Mouse (Mus musculus): ENCODE data around the gene Kcnab1. TPM values are rescaled to one million over a fixed set of nuclear protein-coding genes. Genes with fewer than 3 reads are reported as not detected.

Kcnab1 gene
- polyA plus RNA-seq, 1 experiment from 2014 or later: 2.8 TPM

- no peak overlapping the region for H3K4me3 ChIP-seq
- H3K36me3 ChIP-seq: no peaks in the 10 kb centered on the region
- ATAC-seq (ENCODE audit: extremely low read depth, insufficient number of reproducible peaks, low FRiP score, low TSS enrichment): no peak
- H3K27ac ChIP-seq (replicated peaks): peak overlapping the region; percentile 61
- no peaks in the 10 kb centered on the region for H3K27me3 ChIP-seq (replicated peaks)
- H3K9ac ChIP-seq: no peak overlapping the region
- WGBS: 35% methylated on average over 5 of the region's 5 CpGs
- H3K4me1 ChIP-seq: peaks cover 30% of the 10 kb centered on the region
- no peaks in the 10 kb centered on the region for H3K9me3 ChIP-seq
- peak overlapping the region; percentile 27 for H3K4me2 ChIP-seq
Measured at GRCm38 (mm10) chr3:65136897-65137296, 27.7 kb downstream of the Kcnab1 start.

GRCm38 (mm10) chr3:65138739-65139138, 29.6 kb downstream of the Kcnab1 start:
- Histone ChIP-seq H3K36me3 (no peaks in the 10 kb centered on the region), H3K27me3 (replicated peaks) (no peaks in the 10 kb centered on the region), H3K9me3 (no peaks in the 10 kb centered on the region), H3K27ac (replicated peaks) (no peak overlapping the region), H3K4me2 (no peak overlapping the region), H3K4me1 (peaks cover 25% of the 10 kb centered on the region), H3K4me3 (no peak overlapping the region), H3K9ac (no peak overlapping the region)
- ATAC-seq (ENCODE audit: extremely low read depth, insufficient number of reproducible peaks, low FRiP score, low TSS enrichment): no peak
- WGBS: 79% methylated on average over 3 of the region's 3 CpGs

GRCm38 (mm10) chr3:65145152-65145551, 36.0 kb downstream of the Kcnab1 start:
- Histone ChIP-seq H3K27me3 (replicated peaks) (no peaks in the 10 kb centered on the region), H3K36me3 (no peaks in the 10 kb centered on the region), H3K27ac (replicated peaks) (no peak overlapping the region), H3K4me3 (no peak overlapping the region), H3K4me2 (no peak overlapping the region), H3K9ac (no peak overlapping the region), H3K4me1 (no peaks in the 10 kb centered on the region), H3K9me3 (no peaks in the 10 kb centered on the region)
- no peak for ATAC-seq (ENCODE audit: extremely low read depth, insufficient number of reproducible peaks, low FRiP score, low TSS enrichment)
- 73% methylated on average over 5 of the region's 5 CpGs for WGBS

GRCm38 (mm10) chr3:65151808-65152207, 42.6 kb downstream of the Kcnab1 start:
- Histone ChIP-seq H3K27me3 (replicated peaks) (no peaks in the 10 kb centered on the region), H3K36me3 (no peaks in the 10 kb centered on the region), H3K9me3 (no peaks in the 10 kb centered on the region), H3K4me1 (no peaks in the 10 kb centered on the region), H3K27ac (replicated peaks) (no peak overlapping the region), H3K4me2 (no peak overlapping the region), H3K4me3 (no peak overlapping the region), H3K9ac (no peak overlapping the region)
- ATAC-seq (ENCODE audit: extremely low read depth, insufficient number of reproducible peaks, low FRiP score, low TSS enrichment): no peak
- 68% methylated on average over 1 of the region's 1 CpGs for WGBS

GRCm38 (mm10) chr3:65172964-65173363, 63.8 kb downstream of the Kcnab1 start:
- Histone ChIP-seq H3K27ac (replicated peaks) (no peak overlapping the region), H3K27me3 (replicated peaks) (no peaks in the 10 kb centered on the region), H3K4me1 (no peaks in the 10 kb centered on the region), H3K4me2 (no peak overlapping the region), H3K36me3 (no peaks in the 10 kb centered on the region), H3K4me3 (no peak overlapping the region), H3K9ac (no peak overlapping the region), H3K9me3 (no peaks in the 10 kb centered on the region)
- no peak for ATAC-seq (ENCODE audit: extremely low read depth, insufficient number of reproducible peaks, low FRiP score, low TSS enrichment)
- WGBS: 84% methylated on average over 5 of the region's 5 CpGs

GRCm38 (mm10) chr3:65174564-65174963, 65.4 kb downstream of the Kcnab1 start:
- no peak for ATAC-seq (ENCODE audit: extremely low read depth, insufficient number of reproducible peaks, low FRiP score, low TSS enrichment)
- H3K4me2 ChIP-seq: no peak overlapping the region
- H3K4me3 ChIP-seq: no peak overlapping the region
- WGBS: 68% methylated on average over 12 of the region's 12 CpGs
- no peaks in the 10 kb centered on the region for H3K9me3 ChIP-seq
- H3K9ac ChIP-seq: no peak overlapping the region
- no peaks in the 10 kb centered on the region for H3K27me3 ChIP-seq (replicated peaks)
- no peaks in the 10 kb centered on the region for H3K36me3 ChIP-seq
- H3K4me1 ChIP-seq: no peaks in the 10 kb centered on the region
- H3K27ac ChIP-seq (replicated peaks): no peak overlapping the region

- no peaks in the 10 kb centered on the region for H3K4me1 ChIP-seq
- no peaks in the 10 kb centered on the region for H3K27me3 ChIP-seq (replicated peaks)
- no peak for ATAC-seq (ENCODE audit: extremely low read depth, insufficient number of reproducible peaks, low FRiP score, low TSS enrichment)
- H3K36me3 ChIP-seq: no peaks in the 10 kb centered on the region
- WGBS: 70% methylated on average over 4 of the region's 4 CpGs
- no peak overlapping the region for H3K4me3 ChIP-seq
- no peaks in the 10 kb centered on the region for H3K9me3 ChIP-seq
- H3K4me2 ChIP-seq: no peak overlapping the region
- no peak overlapping the region for H3K9ac ChIP-seq
- H3K27ac ChIP-seq (replicated peaks): no peak overlapping the region
Measured at GRCm38 (mm10) chr3:65175819-65176218, 66.6 kb downstream of the Kcnab1 start.

GRCm38 (mm10) chr3:65176846-65177245, 67.7 kb downstream of the Kcnab1 start:
- ATAC-seq (ENCODE audit: extremely low read depth, insufficient number of reproducible peaks, low FRiP score, low TSS enrichment): no peak
- Histone ChIP-seq H3K4me2 (no peak overlapping the region), H3K4me3 (no peak overlapping the region), H3K27me3 (replicated peaks) (no peaks in the 10 kb centered on the region), H3K9ac (no peak overlapping the region), H3K9me3 (no peaks in the 10 kb centered on the region), H3K4me1 (no peaks in the 10 kb centered on the region; the same call in 1 of the 2 replicates), H3K36me3 (no peaks in the 10 kb centered on the region), H3K27ac (replicated peaks) (no peak overlapping the region)

- H3K4me2 ChIP-seq: no peak overlapping the region
- WGBS: 65% methylated on average over 7 of the region's 7 CpGs
- no peak overlapping the region for H3K4me3 ChIP-seq
- peaks cover 8% of the 10 kb centered on the region; the same call in 1 of the 2 replicates for H3K4me1 ChIP-seq
- H3K9ac ChIP-seq: no peak overlapping the region
- H3K27me3 ChIP-seq (replicated peaks): no peaks in the 10 kb centered on the region
- H3K36me3 ChIP-seq: no peaks in the 10 kb centered on the region
- no peak overlapping the region for H3K27ac ChIP-seq (replicated peaks)
- H3K9me3 ChIP-seq: no peaks in the 10 kb centered on the region
- ATAC-seq (ENCODE audit: extremely low read depth, insufficient number of reproducible peaks, low FRiP score, low TSS enrichment): no peak
Measured at GRCm38 (mm10) chr3:65187833-65188698, 78.9 kb downstream of the Kcnab1 start.

GRCm38 (mm10) chr3:65200611-65201010, 91.4 kb downstream of the Kcnab1 start:
- Histone ChIP-seq H3K9ac (no peak overlapping the region), H3K9me3 (no peaks in the 10 kb centered on the region), H3K27ac (replicated peaks) (no peak overlapping the region), H3K4me1 (peaks cover 5% of the 10 kb centered on the region; the same call in 1 of the 2 replicates), H3K4me3 (no peak overlapping the region), H3K36me3 (no peaks in the 10 kb centered on the region), H3K27me3 (replicated peaks) (no peaks in the 10 kb centered on the region), H3K4me2 (no peak overlapping the region)
- no peak for ATAC-seq (ENCODE audit: extremely low read depth, insufficient number of reproducible peaks, low FRiP score, low TSS enrichment)
- 57% methylated on average over 1 of the region's 1 CpGs for WGBS

- ATAC-seq (ENCODE audit: extremely low read depth, insufficient number of reproducible peaks, low FRiP score, low TSS enrichment): no peak
- Histone ChIP-seq H3K4me2 (no peak overlapping the region), H3K9me3 (no peaks in the 10 kb centered on the region), H3K27ac (replicated peaks) (no peak overlapping the region), H3K9ac (no peak overlapping the region), H3K36me3 (no peaks in the 10 kb centered on the region), H3K4me3 (no peak overlapping the region), H3K4me1 (peaks cover 5% of the 10 kb centered on the region; the same call in 1 of the 2 replicates), H3K27me3 (replicated peaks) (no peaks in the 10 kb centered on the region)
- 65% methylated on average over 8 of the region's 8 CpGs for WGBS
Measured at GRCm38 (mm10) chr3:65203361-65204117, 94.4 kb downstream of the Kcnab1 start.
